Mouse (Mus musculus) heart, adult 2 months (tissue): ENCODE results near the gene Gpr180. TPM values are rescaled to one million over a fixed set of nuclear protein-coding genes. Genes with fewer than 3 reads are reported as not detected.

ENCODE experiments used
- DNase-seq, 2 experiments: peaks; one replicate each; pipeline ENCODE4 v3.0.0; 2021
- H3K27ac ChIP-seq: fragments of 200-600 bp; 2 replicates; pipeline ENCODE4 v1.8.1; 2022
- H3K27me3 ChIP-seq: fragments of 200-500 bp; 2 replicates; pipeline ENCODE4 v1.6.1; 2012; ENCODE audit warnings: mild to moderate bottlenecking, low read length, inconsistent platforms, mixed read lengths; ENCODE audit not compliant: control insufficient read depth, insufficient read depth
- H3K36me3 ChIP-seq: fragments of 200-500 bp; 2 replicates; pipeline ENCODE4 v1.6.1; 2012; ENCODE audit warnings: low read length, inconsistent platforms; ENCODE audit not compliant: control insufficient read depth, insufficient read depth
- H3K4me1 ChIP-seq: fragments of 200-500 bp; 2 replicates; pipeline ENCODE4 v1.6.1; 2011; ENCODE audit warnings: low read length; ENCODE audit not compliant: control insufficient read depth, insufficient read depth
- H3K4me3 ChIP-seq: fragments of 200-600 bp; 2 replicates; pipeline ENCODE4 v1.8.1; 2022
- H3K79me2 ChIP-seq: fragments of 200-500 bp; replicated peaks from 2 replicates; pipeline ENCODE4 v1.6.1; 2012; ENCODE audit warnings: mild to moderate bottlenecking, inconsistent platforms, low read length, moderate library complexity, mixed read lengths; ENCODE audit not compliant: control insufficient read depth, insufficient read depth
- H3K9ac ChIP-seq: fragments of 200-500 bp; 2 replicates; pipeline ENCODE4 v1.6.1; 2012; ENCODE audit warnings: low read depth, mild to moderate bottlenecking, control low read depth, inconsistent platforms, low read length, mixed read lengths
- CTCF ChIP-seq: fragments of 200-600 bp; IDR thresholded peaks from 2 replicates; pipeline ENCODE4 v1.8.1; 2022; ENCODE audit warnings: antibody characterized with exemption, mild to moderate bottlenecking, moderate library complexity
- EP300 ChIP-seq: fragments of 200-500 bp; IDR thresholded peaks from 2 replicates; pipeline ENCODE4 v1.6.1; 2011; ENCODE audit warnings: low read depth, low read length, control low read depth; ENCODE audit not compliant: insufficient read depth
- POLR2A ChIP-seq: fragments of 200-500 bp; IDR thresholded peaks from 2 replicates; pipeline ENCODE4 v1.6.1; 2011; ENCODE audit warnings: mild to moderate bottlenecking, low read depth, low read length, control low read depth; ENCODE audit not compliant: insufficient read depth
- WGBS: fragments of 180-500 bp; shearing (Covaris S2); methylation state at CpG from one replicate; pipeline ENCODE4 v1.1.7; 2018; 5-methylcytosine and 5-hydroxymethylcytosine counted together
- intact Hi-C: fragments of 180-260 bp; cut with DNase I; formaldehyde crosslinking; loops from one replicate; pipeline ENCODE4 v1.15.1; 2025
- polyA plus RNA-seq: library from polyadenylated mRNA; depleted of rRNA; stranded (reverse); fragments of >200 nt; gene quantifications from 2 replicates; pipeline ENCODE4 v1.2.3, GENCODE M21; 2012
- total RNA-seq, 2 experiments: library from RNA; stranded (reverse); gene quantifications; 2 replicates each; pipeline ENCODE4 v1.2.3; 2021

The Gpr180 gene
- total and polyA plus RNA-seq, 3 experiments, result 19.9 to 25.8 (median 19.9) TPM

DNA sequence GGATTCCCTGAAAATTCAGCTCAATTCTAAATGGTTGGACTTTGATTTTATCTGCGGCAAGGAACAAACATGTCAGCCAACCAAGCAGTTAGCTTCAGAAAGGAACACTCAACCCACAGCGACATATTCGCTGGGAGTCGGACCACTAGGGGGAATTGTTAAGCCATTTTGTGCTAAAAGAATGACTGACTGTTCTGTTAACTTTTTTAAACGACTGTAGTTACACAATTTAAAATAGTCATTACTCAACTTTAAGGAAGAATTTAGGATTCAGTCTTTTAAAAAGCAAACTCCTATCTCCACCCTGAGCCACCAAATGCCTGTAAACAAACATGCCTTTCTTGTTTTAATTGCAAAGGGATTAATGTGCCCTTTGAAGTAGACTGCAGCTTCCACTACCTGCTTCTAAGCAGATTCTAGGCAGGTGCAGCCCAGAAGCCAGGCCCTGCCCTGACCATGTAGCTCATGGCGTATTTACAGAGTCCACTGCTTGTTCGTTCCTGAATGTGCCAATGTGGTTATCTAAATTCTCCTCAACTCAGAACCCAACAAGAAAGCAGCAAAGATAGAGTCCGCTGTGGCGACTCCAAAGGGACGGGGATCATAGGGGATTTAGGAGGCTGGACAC is 56.2 kb downstream of the Gpr180 start:
- Histone ChIP-seq H3K27ac (no peak overlapping the region), H3K27me3 (0 out of 2 replicates have a peak, but pooled peaks cover 2% of the 10 kb centered on the region), H3K79me2 (no peaks in the 10 kb centered on the region), H3K4me3 (no peak overlapping the region), H3K9ac (no peak overlapping the region), H3K36me3 (no peaks in the 10 kb centered on the region), H3K4me1 (no peaks in the 10 kb centered on the region)
- intact Hi-C loops, result no loop called here
- no peak for DNase-seq
- WGBS, result 64% methylated on average over 10 of the region's 10 CpGs
- TF ChIP-seq POLR2A (no peak), CTCF (no peak), EP300 (no peak)

DNA sequence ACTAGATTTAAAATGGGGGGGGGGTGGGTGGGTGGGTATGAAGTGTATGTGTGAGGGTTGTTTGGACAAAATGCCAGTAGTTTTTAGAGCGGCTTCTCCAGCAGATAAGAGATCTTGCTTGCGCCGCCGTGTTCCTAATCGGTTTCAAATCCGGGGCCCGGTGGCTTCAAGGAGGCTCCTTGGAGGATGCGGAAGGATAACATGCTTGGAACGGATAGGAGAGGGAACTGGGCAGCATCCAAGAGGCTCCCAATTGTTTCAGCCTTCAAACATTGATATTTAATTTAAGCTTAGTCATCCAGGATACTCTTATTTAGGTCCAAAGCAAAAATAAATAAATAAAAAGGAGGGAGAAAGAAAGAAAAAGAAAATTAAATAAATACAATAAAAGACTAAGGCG is 56.7 kb downstream of the Gpr180 start:
- intact Hi-C loops, result no loop called here
- Histone ChIP-seq H3K27me3 (0 out of 2 replicates have a peak, but pooled peaks cover 2% of the 10 kb centered on the region), H3K36me3 (no peaks in the 10 kb centered on the region), H3K79me2 (no peaks in the 10 kb centered on the region), H3K4me1 (no peaks in the 10 kb centered on the region), H3K4me3 (no peak overlapping the region), H3K9ac (no peak overlapping the region), H3K27ac (no peak overlapping the region)
- no peak for TF ChIP-seq EP300
- no peak for TF ChIP-seq POLR2A
- no peak for TF ChIP-seq CTCF
- no peak for DNase-seq
- WGBS, result 45% methylated on average over 10 of the region's 10 CpGs

DNA sequence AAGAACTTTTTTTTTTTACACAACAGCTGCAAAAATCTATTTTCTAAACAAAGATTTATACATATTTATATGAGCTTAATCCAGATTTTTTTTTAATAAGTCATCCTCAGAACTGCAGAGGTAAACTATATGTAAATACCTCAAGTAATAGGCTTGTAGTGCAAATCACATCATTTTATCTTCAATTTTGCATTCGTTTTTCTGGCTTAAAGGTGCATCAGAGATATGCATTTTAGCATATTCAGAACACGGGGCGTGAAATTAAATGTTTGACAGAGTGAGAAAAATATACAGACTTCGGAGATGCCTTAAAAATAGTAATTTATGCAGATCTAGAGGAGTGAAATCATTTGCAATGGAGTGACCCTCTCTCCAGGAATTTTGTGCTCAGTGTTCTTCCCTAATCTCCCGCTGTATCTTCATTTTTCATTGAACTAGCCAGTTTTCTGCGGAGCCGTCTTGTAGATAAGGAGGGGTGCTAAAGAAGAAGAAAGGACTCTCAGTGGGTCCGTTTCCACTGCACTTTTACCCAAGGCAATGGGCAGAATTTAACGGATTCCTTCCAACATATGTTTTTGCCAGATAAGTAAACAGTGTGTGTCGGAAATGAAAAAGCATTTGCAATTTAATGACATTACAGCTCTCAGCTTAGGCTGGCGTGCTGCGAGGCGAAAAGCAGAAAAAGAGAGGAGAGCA is 57.4 kb downstream of the Gpr180 start:
- no peak overlapping the region for H3K9ac ChIP-seq
- 56% methylated on average over 13 of the region's 13 CpGs for WGBS
- no peak overlapping the region for H3K4me3 ChIP-seq
- intact Hi-C loops, result no loop called here
- H3K27ac ChIP-seq, result no peak overlapping the region
- TF ChIP-seq POLR2A, result no peak
- TF ChIP-seq CTCF, result no peak
- no peak for TF ChIP-seq EP300
- H3K27me3 ChIP-seq, result 0 out of 2 replicates have a peak, but pooled peaks cover 2% of the 10 kb centered on the region
- H3K79me2 ChIP-seq, result no peaks in the 10 kb centered on the region
- no peaks in the 10 kb centered on the region for H3K4me1 ChIP-seq
- DNase-seq, result no peak
- no peaks in the 10 kb centered on the region for H3K36me3 ChIP-seq

DNA sequence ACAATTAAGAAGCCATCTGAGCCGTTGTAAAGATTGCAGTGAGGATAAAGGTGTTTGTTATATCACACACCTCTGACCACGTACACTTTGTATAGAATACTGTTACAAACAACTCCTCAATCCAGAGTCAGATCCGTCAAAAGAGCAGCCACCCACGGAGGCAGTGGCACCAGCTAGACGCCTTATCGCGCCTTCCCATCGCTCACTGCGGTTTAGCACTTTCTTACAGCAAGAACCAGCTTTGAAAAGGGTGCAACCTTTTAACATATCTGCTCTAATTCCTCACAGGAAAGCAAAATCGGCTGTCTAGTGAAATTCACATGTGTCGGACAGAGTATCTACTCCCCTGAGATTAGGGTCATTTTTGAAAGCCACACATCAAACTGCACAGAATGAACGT is 60.1 kb downstream of the Gpr180 start:
- TF ChIP-seq CTCF (no peak), POLR2A (no peak), EP300 (no peak)
- 0 out of 2 replicates have a peak, but pooled peaks cover 2% of the 10 kb centered on the region for H3K27me3 ChIP-seq

DNA sequence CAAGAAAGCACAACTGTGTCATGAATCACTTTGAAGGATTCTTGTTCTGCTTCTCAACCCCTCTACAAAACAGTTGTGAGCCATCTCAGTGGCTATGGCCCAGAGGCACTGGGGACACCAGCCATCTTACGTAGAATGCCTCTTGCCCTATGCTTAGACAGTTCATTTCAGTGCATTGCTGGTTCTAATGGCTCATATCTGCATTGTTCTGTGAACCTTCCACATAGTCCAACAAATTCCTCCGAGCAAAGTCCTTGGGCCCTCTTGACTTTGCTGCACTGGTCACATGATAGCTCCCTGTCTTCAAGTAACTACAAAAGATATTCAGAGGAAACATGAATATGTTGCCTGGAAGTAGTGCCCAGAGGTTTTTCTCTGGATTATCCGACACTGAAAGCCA is 63.8 kb downstream of the Gpr180 start:
- Histone ChIP-seq H3K4me3 (no peak overlapping the region), H3K27ac (no peak overlapping the region), H3K36me3 (no peaks in the 10 kb centered on the region), H3K4me1 (no peaks in the 10 kb centered on the region), H3K27me3 (no peaks in the 10 kb centered on the region), H3K79me2 (no peaks in the 10 kb centered on the region), H3K9ac (no peak overlapping the region)
- WGBS, result 80% methylated on average over 3 of the region's 3 CpGs
- TF ChIP-seq EP300 (no peak), CTCF (no peak), POLR2A (no peak)
- no peak for DNase-seq
- intact Hi-C loops, result no loop called here

More for the DNA sequence above, 60.1 kb downstream of the Gpr180 start:
- Histone ChIP-seq H3K36me3 (no peaks in the 10 kb centered on the region), H3K4me1 (no peaks in the 10 kb centered on the region), H3K79me2 (no peaks in the 10 kb centered on the region), H3K9ac (no peak overlapping the region), H3K4me3 (no peak overlapping the region), H3K27ac (no peak overlapping the region)
- WGBS, result 60% methylated on average over 12 of the region's 12 CpGs
- DNase-seq, result no peak
- intact Hi-C loops, result no loop called here

DNA sequence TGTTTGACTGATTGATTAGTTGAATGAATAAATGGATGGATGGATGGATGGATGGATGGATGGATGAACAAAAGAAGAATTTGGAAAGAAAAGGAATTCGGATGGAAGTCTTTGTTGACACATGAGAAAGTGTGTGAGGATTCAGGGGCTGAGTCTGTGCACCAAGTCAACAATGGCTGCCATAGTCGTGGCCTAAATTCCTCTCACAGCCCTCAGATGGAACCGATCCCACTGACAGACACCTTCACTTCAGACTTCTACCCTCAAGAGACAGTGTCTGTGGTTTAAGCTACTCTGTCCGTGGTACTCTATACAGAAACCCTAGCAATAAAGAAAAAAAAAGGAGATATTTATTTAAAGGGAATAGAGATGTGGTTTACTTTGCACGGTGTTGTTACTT is 65.0 kb downstream of the Gpr180 start:
- no peak for DNase-seq
- intact Hi-C loops, result no loop called here
- WGBS, result 81% methylated on average over 5 of the region's 5 CpGs

More for the DNA sequence above, 65.0 kb downstream of the Gpr180 start:
- Histone ChIP-seq H3K4me1 (no peaks in the 10 kb centered on the region), H3K4me3 (no peak overlapping the region), H3K36me3 (no peaks in the 10 kb centered on the region), H3K27ac (no peak overlapping the region), H3K27me3 (no peaks in the 10 kb centered on the region), H3K79me2 (no peaks in the 10 kb centered on the region), H3K9ac (no peak overlapping the region)
- TF ChIP-seq EP300 (no peak), POLR2A (no peak), CTCF (no peak)
